Mouse (Mus musculus): ENCODE measurements at regions not wholly inside any gene's neighbourhood (a gene's known extent, or its start where the extent isn't known, plus 50 kb on each side); places are given as distances from the start of the nearest gene placed in this dataset.

DNA sequence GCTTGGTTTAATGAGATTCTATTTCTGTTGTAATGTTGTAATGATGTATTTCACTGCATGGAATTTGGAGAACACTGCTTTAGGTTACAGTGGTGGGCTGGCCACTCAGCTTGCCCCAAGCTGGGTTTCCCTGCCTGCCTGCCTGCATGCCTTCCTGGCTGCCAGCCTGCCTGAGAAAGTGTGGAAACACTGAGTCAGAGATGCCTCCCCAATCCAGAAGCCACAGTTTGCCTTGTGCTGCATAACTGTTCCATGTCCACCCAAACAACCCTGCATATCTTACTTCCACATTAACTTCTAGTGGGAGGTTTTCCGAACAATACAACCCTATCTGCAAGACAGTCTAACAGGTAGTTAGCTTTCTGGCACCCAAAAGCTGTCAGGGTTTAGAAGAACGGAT lies 127.0 kb upstream of the Tbl1xr1 start:
- in situ Hi-C loops (cut with MboI; ENCODE audit: low sequenced_read_pairs in 2 of 2, unreplicated experiment in 2 of 2) = no loop called here
- no peak overlapping the region for H3K4me3 ChIP-seq (ENCODE audit: insufficient read depth in 1 of 2, low read depth in 1 of 2, low read length in 2 of 2, poor library complexity in 1 of 2, severe bottlenecking in 1 of 2)
- no peak overlapping the region for H3K9ac ChIP-seq (ENCODE audit: insufficient read depth, low read depth, low read length, poor library complexity, severe bottlenecking)
- no peak for TF ChIP-seq HCFC1 (IDR thresholded peaks at IDR 0.05; ENCODE audit: borderline replicate concordance, insufficient read depth, low read length)
- H3K9me3 ChIP-seq (ENCODE audit: control insufficient read depth, insufficient read depth, low read depth, low read length) = no peaks in the 10 kb centered on the region
- H3K27ac ChIP-seq (ENCODE audit: insufficient read depth, low read depth, low read length, poor library complexity, severe bottlenecking) = no peak overlapping the region
- H3K4me1 ChIP-seq (ENCODE audit: control insufficient read depth in 2 of 2, insufficient read depth in 2 of 2, low read length in 2 of 2, poor library complexity in 1 of 2) = peaks cover 8% of the 10 kb centered on the region in 2 experiments; a peak in 1 of 4 replicates
- no peak for DNase-seq (ENCODE audit: low read depth, low spot score)
- no peaks in the 10 kb centered on the region for H3K36me3 ChIP-seq (ENCODE audit: control insufficient read depth, insufficient read depth, low read length, poor library complexity, severe bottlenecking)

DNA sequence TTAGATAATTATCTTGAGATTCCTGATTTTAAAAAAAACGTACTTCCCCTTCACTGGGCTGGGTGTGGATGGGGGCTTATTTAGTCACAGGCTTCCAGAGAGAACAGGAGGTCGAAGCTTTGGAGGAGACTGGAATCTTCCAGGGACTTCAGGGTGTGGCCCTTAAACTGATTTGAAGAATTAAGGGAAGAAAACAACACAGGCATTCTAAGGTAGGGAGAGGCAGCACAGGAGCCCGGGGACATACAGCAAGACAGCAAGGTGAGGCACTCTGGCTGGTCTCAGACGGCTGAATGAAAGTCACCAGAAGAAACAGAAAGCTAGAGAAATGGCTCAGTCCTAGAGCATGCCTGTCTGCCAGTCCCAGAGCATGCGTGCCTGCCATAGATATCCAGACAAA lies 125.9 kb upstream of the Tbl1xr1 start:
- TF ChIP-seq MAFK (IDR thresholded peaks at IDR 0.05; ENCODE audit: insufficient read depth, low read depth, low read length) (no peak), HCFC1 (IDR thresholded peaks at IDR 0.05; ENCODE audit: borderline replicate concordance, insufficient read depth, low read length) (no peak), CHD2 (IDR thresholded peaks at IDR 0.05; ENCODE audit: low read depth, low read length) (no peak), ZC3H11A (IDR thresholded peaks at IDR 0.05; ENCODE audit: borderline replicate concordance, low read depth, low read length) (no peak), ZNF384 (IDR thresholded peaks at IDR 0.05; ENCODE audit: low read depth, low read length) (no peak)
- no peak overlapping the region for H3K4me3 ChIP-seq (ENCODE audit: insufficient read depth in 1 of 2, low read depth in 1 of 2, low read length in 2 of 2, poor library complexity in 1 of 2, severe bottlenecking in 1 of 2)
- in situ Hi-C loops (cut with MboI; ENCODE audit: low sequenced_read_pairs in 2 of 2, unreplicated experiment in 2 of 2) = no loop called here
- peaks cover 6 to 8% of the 10 kb centered on the region in 2 experiments; a peak in 2 of 4 replicates for H3K4me1 ChIP-seq (ENCODE audit: control insufficient read depth in 2 of 2, insufficient read depth in 2 of 2, low read length in 2 of 2, poor library complexity in 1 of 2)
- no peak overlapping the region for H3K9ac ChIP-seq (ENCODE audit: insufficient read depth, low read depth, low read length, poor library complexity, severe bottlenecking)
- H3K9me3 ChIP-seq (ENCODE audit: control insufficient read depth, insufficient read depth, low read depth, low read length) = no peaks in the 10 kb centered on the region
- H3K27ac ChIP-seq (ENCODE audit: insufficient read depth, low read depth, low read length, poor library complexity, severe bottlenecking) = no peak overlapping the region
- no peaks in the 10 kb centered on the region for H3K36me3 ChIP-seq (ENCODE audit: control insufficient read depth, insufficient read depth, low read length, poor library complexity, severe bottlenecking)
- DNase-seq (ENCODE audit: low read depth, low spot score) = no peak

DNA sequence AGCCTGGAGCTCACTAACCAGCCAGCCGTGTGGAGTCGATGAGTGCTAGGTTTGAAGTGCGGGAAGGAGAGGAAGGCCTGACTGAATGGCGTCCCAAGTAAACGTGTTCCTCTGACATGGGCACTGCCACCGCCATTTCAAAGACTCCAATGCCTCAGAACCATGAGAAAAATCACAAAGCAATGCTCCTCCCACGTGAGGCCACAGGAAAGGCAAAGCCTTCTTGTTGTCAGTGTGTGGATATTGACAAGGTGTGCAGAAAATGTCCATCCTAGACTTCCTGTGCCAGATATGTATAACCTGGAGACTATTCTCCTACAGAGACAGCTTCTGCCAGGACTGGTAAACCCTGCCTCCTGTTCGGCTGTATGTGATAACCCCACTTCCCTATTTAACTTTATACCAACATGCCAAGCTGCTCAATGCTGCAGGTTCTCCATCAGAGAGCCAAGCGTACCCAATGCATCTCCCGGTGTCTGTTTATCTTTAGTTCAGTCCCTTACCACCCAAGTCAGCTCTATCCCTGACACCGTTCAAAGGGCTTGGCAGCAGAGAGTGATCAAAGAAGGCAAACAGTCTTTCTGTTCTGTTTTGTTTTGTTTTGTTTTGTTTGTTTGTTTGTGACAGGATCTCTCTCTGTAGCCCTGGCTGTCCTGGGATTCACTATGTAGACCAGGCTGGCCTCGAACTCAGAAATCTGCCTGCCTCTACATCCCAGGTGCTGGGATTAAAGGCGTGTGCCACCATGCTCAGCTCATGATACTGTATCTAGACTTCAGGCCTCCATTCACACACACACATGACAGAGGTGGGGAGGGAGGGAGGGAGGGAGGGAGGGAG lies 124.8 kb upstream of the Tbl1xr1 start:
- no peaks in the 10 kb centered on the region for H3K9me3 ChIP-seq (ENCODE audit: control insufficient read depth, insufficient read depth, low read depth, low read length)
- H3K9ac ChIP-seq (ENCODE audit: insufficient read depth, low read depth, low read length, poor library complexity, severe bottlenecking) = no peak overlapping the region
- no peaks in the 10 kb centered on the region for H3K36me3 ChIP-seq (ENCODE audit: control insufficient read depth, insufficient read depth, low read length, poor library complexity, severe bottlenecking)
- no peak for DNase-seq (ENCODE audit: low read depth, low spot score)
- no peak overlapping the region for H3K4me3 ChIP-seq (ENCODE audit: insufficient read depth in 1 of 2, low read depth in 1 of 2, low read length in 2 of 2, poor library complexity in 1 of 2, severe bottlenecking in 1 of 2)
- TF ChIP-seq MAFK (IDR thresholded peaks at IDR 0.05; ENCODE audit: insufficient read depth, low read depth, low read length) = no peak
- no peak for TF ChIP-seq ZC3H11A (IDR thresholded peaks at IDR 0.05; ENCODE audit: borderline replicate concordance, low read depth, low read length)
- TF ChIP-seq HCFC1 (IDR thresholded peaks at IDR 0.05; ENCODE audit: borderline replicate concordance, insufficient read depth, low read length) = no peak
- no peak for TF ChIP-seq CHD2 (IDR thresholded peaks at IDR 0.05; ENCODE audit: low read depth, low read length)
- no peak for TF ChIP-seq ZNF384 (IDR thresholded peaks at IDR 0.05; ENCODE audit: low read depth, low read length)
- H3K4me1 ChIP-seq (ENCODE audit: control insufficient read depth in 2 of 2, insufficient read depth in 2 of 2, low read length in 2 of 2, poor library complexity in 1 of 2) = peaks cover 8 to 10% of the 10 kb centered on the region in 2 experiments; a peak in 2 of 4 replicates
- no peak overlapping the region for H3K27ac ChIP-seq (ENCODE audit: insufficient read depth, low read depth, low read length, poor library complexity, severe bottlenecking)
- in situ Hi-C loops (cut with MboI; ENCODE audit: low sequenced_read_pairs in 2 of 2, unreplicated experiment in 2 of 2) = no loop called here

DNA sequence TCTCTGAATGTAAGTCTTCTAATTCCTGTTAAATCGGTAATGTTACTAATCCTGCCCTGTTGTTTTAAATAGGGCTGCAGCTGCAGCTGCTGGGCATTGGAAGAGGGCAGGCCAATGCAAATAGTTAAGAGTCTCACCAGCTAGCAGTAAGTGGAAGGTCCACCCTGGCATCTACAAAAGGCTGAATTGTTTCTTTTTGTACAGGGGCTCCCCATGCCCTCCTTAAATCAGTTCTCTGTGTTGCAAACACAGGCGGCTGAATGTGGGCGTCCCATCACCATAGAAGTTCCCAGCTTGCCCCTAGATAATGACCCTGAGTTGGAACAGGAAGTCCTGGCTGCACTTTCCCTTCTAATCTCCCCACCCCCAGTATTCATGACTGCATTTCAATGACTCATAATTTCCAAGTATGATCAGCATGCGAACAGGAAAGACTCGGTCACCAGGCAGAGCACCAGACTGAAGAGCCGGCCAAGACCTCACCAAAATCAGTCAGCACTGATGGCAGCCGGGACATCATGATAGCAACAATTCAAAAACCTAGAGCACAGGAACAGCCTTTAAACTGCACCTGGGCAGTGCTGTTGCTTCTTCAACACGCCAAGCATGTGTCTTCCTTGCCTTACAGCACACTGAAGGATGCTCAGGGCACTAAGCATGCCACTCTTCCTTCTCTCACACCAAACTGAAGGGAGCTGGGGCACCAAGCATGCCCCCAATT lies 123.6 kb upstream of the Tbl1xr1 start:
- Histone ChIP-seq H3K9me3 (ENCODE audit: control insufficient read depth, insufficient read depth, low read depth, low read length) (no peaks in the 10 kb centered on the region), H3K4me3 (ENCODE audit: insufficient read depth in 1 of 2, low read depth in 1 of 2, low read length in 2 of 2, poor library complexity in 1 of 2, severe bottlenecking in 1 of 2) (no peak overlapping the region), H3K9ac (ENCODE audit: insufficient read depth, low read depth, low read length, poor library complexity, severe bottlenecking) (no peak overlapping the region), H3K27ac (ENCODE audit: insufficient read depth, low read depth, low read length, poor library complexity, severe bottlenecking) (no peak overlapping the region), H3K4me1 (ENCODE audit: control insufficient read depth in 2 of 2, insufficient read depth in 2 of 2, low read length in 2 of 2, poor library complexity in 1 of 2) (peaks cover 8 to 14% of the 10 kb centered on the region in 2 experiments; a peak in 2 of 4 replicates), H3K36me3 (ENCODE audit: control insufficient read depth, insufficient read depth, low read length, poor library complexity, severe bottlenecking) (no peaks in the 10 kb centered on the region)
- TF ChIP-seq ZC3H11A (IDR thresholded peaks at IDR 0.05; ENCODE audit: borderline replicate concordance, low read depth, low read length) (no peak), MAFK (IDR thresholded peaks at IDR 0.05; ENCODE audit: insufficient read depth, low read depth, low read length) (no peak)
- in situ Hi-C loops (cut with MboI; ENCODE audit: low sequenced_read_pairs in 2 of 2, unreplicated experiment in 2 of 2) = no loop called here
- no peak for DNase-seq (ENCODE audit: low read depth, low spot score)

All from ES-E14 (cell line).